Mouse (Mus musculus): ENCODE measurements at regions not wholly inside any gene's neighbourhood (a gene's known extent, or its start where the extent isn't known, plus 50 kb on each side); places are given as distances from the start of the nearest gene placed in this dataset.

- TF ChIP-seq ZC3H11A (IDR thresholded peaks at IDR 0.05; ENCODE audit: borderline replicate concordance, low read depth, low read length) (no peak), ZNF384 (IDR thresholded peaks at IDR 0.05; ENCODE audit: low read depth, low read length) (no peak), MAFK (IDR thresholded peaks at IDR 0.05; ENCODE audit: insufficient read depth, low read depth, low read length) (no peak)
Observed at GRCm38 (mm10) chr8:103830416-103830815, 271.0 kb upstream of the Cdh5 start.
